Mouse (Mus musculus) midbrain, embryonic 11.5 days (tissue): ENCODE results near the gene Foxf1. TPM values are rescaled to one million over a fixed set of nuclear protein-coding genes. Genes with fewer than 3 reads are reported as not detected.
A peak's percentile ranks its signal among the peaks of the same experiment; 100 is the strongest.

Experiments used
- ATAC-seq: fragments of 200-750 bp; cut with Nextera tagmentation; 2 replicates; pipeline ENCODE4 v1.8.0; 2017; ENCODE audit warnings: moderate TSS enrichment, moderate library complexity; ENCODE audit not compliant: low FRiP score
- DNase-seq: peaks from one replicate; pipeline ENCODE4 v3.0.0; 2015; ENCODE audit warnings: low spot score; ENCODE audit errors: missing footprints
- H3K27ac ChIP-seq: fragments of 300-500 bp; sonication (generic); 2 replicates; pipeline ENCODE4 v1.5.1; 2014; ENCODE audit warnings: low read depth, low read length
- H3K27me3 ChIP-seq: fragments of 300-500 bp; sonication (generic); 2 replicates; pipeline ENCODE4 v1.6.1; 2014; ENCODE audit warnings: mild to moderate bottlenecking, low read length, moderate library complexity, mixed read lengths; ENCODE audit not compliant: control insufficient read depth, insufficient read depth
- H3K36me3 ChIP-seq: fragments of 300-500 bp; sonication (generic); 2 replicates; pipeline ENCODE4 v1.6.1; 2014; ENCODE audit warnings: mild to moderate bottlenecking, low read length, moderate library complexity, mixed read lengths; ENCODE audit not compliant: control insufficient read depth, insufficient read depth
- H3K4me1 ChIP-seq: fragments of 300-500 bp; sonication (generic); 2 replicates; pipeline ENCODE4 v1.6.1; 2014; ENCODE audit warnings: low read length; ENCODE audit not compliant: control insufficient read depth, insufficient read depth
- H3K4me2 ChIP-seq: fragments of 300-500 bp; sonication (generic); 2 replicates; pipeline ENCODE4 v1.6.1; 2014; ENCODE audit warnings: mild to moderate bottlenecking, moderate library complexity
- H3K4me3 ChIP-seq: fragments of 300-500 bp; sonication (generic); 2 replicates; pipeline ENCODE4 v1.5.1; 2014; ENCODE audit warnings: low read depth, low read length
- H3K9ac ChIP-seq: fragments of 300-500 bp; sonication (generic); 2 replicates; pipeline ENCODE4 v1.6.1; 2014; ENCODE audit warnings: low read length
- H3K9me3 ChIP-seq: fragments of 300-500 bp; sonication (generic); 2 replicates; pipeline ENCODE4 v1.6.1; 2016; ENCODE audit warnings: low read length; ENCODE audit not compliant: control insufficient read depth
- WGBS: fragments of 180-500 bp; shearing (Covaris S2); extraction: QIAGEN DNeasy Blood & Tissue Kit; methylation state at CpG from one replicate; pipeline ENCODE4 v1.1.7; 2014; 5-methylcytosine and 5-hydroxymethylcytosine counted together
- polyA plus RNA-seq: library from polyadenylated mRNA; unstranded; fragments of >200 nt; fragmentation: Nextera tagmentation; extraction: Ambion mirVana; gene quantifications from 2 replicates; pipeline ENCODE4 v1.2.1, GENCODE M21; 2014

The Foxf1 gene
- polyA plus RNA-seq, 1 experiment from 2014 or later, result 0.20 TPM

GRCm38 (mm10) chr8:121117186-121117651 is 33.0 kb downstream of the Foxf1 start:
- Histone ChIP-seq H3K27ac (no peak overlapping the region), H3K27me3 (peaks cover 92% of the 10 kb centered on the region), H3K9me3 (no peaks in the 10 kb centered on the region; the same call in 1 of the 2 replicates), H3K36me3 (no peaks in the 10 kb centered on the region), H3K4me3 (peak overlapping the region; percentile 37), H3K4me1 (peaks cover 14% of the 10 kb centered on the region), H3K4me2 (peak overlapping the region; percentile 9; the same call in 1 of the 2 replicates), H3K9ac (no peak overlapping the region)
- under 1% methylated on average over 56 of the region's 62 CpGs for WGBS
- ATAC-seq, result no peak
- DNase-seq, result peak; percentile 94

- Histone ChIP-seq H3K36me3 (no peaks in the 10 kb centered on the region), H3K27ac (no peak overlapping the region), H3K27me3 (peaks cover 96% of the 10 kb centered on the region), H3K4me1 (peaks cover 14% of the 10 kb centered on the region), H3K4me2 (no peak overlapping the region), H3K9me3 (no peaks in the 10 kb centered on the region; the same call in 1 of the 2 replicates), H3K4me3 (peak overlapping the region; percentile 37), H3K9ac (no peak overlapping the region)
- DNase-seq (peak; percentile 96), ATAC-seq (no peak)
- under 1% methylated on average over 27 of the region's 28 CpGs for WGBS
Measured at GRCm38 (mm10) chr8:121117906-121118305, 33.7 kb downstream of the Foxf1 start.

- peak overlapping the region; percentile 37; the same call in 1 of the 2 replicates for H3K4me3 ChIP-seq
- DNase-seq (peak; percentile 94), ATAC-seq (no peak)
- H3K9me3 ChIP-seq, result no peaks in the 10 kb centered on the region; the same call in 1 of the 2 replicates
- no peak overlapping the region for H3K4me2 ChIP-seq
- peaks cover 12% of the 10 kb centered on the region for H3K4me1 ChIP-seq
- H3K9ac ChIP-seq, result no peak overlapping the region
- H3K27ac ChIP-seq, result no peak overlapping the region
- WGBS, result 1% methylated on average over 18 of the region's 18 CpGs
- peaks cover 99% of the 10 kb centered on the region for H3K27me3 ChIP-seq
- no peaks in the 10 kb centered on the region for H3K36me3 ChIP-seq
Measured at GRCm38 (mm10) chr8:121118634-121119420, 34.6 kb downstream of the Foxf1 start.

- H3K36me3 ChIP-seq, result no peaks in the 10 kb centered on the region
- H3K4me2 ChIP-seq, result no peak overlapping the region
- H3K9me3 ChIP-seq, result peaks cover 3% of the 10 kb centered on the region
- 3% methylated on average over 12 of the region's 12 CpGs for WGBS
- ATAC-seq (no peak), DNase-seq (peak; percentile 92)
- peaks cover 12% of the 10 kb centered on the region for H3K4me1 ChIP-seq
- H3K4me3 ChIP-seq, result no peak overlapping the region
- peaks cover 98% of the 10 kb centered on the region for H3K27me3 ChIP-seq
- H3K27ac ChIP-seq, result no peak overlapping the region
- H3K9ac ChIP-seq, result no peak overlapping the region
Measured at GRCm38 (mm10) chr8:121119635-121120455, 35.7 kb downstream of the Foxf1 start.

- peak; percentile 88 for DNase-seq
- Histone ChIP-seq H3K36me3 (no peaks in the 10 kb centered on the region), H3K27ac (no peak overlapping the region), H3K9ac (no peak overlapping the region), H3K27me3 (peaks cover 98% of the 10 kb centered on the region), H3K4me3 (no peak overlapping the region), H3K4me2 (no peak overlapping the region), H3K9me3 (peaks cover 3% of the 10 kb centered on the region), H3K4me1 (peaks cover 12% of the 10 kb centered on the region)
- 6% methylated on average over 17 of the region's 17 CpGs for WGBS
- ATAC-seq, result no peak
Measured at GRCm38 (mm10) chr8:121120456-121121419, 36.6 kb downstream of the Foxf1 start.

- peaks cover 99% of the 10 kb centered on the region for H3K27me3 ChIP-seq
- no peak overlapping the region for H3K4me2 ChIP-seq
- no peak overlapping the region for H3K27ac ChIP-seq
- peaks cover 3% of the 10 kb centered on the region for H3K9me3 ChIP-seq
- DNase-seq (peak; percentile 85), ATAC-seq (no peak)
- no peak overlapping the region for H3K4me3 ChIP-seq
- no peak overlapping the region for H3K9ac ChIP-seq
- 7% methylated on average over 8 of the region's 8 CpGs for WGBS
- H3K36me3 ChIP-seq, result no peaks in the 10 kb centered on the region
- peaks cover 5% of the 10 kb centered on the region for H3K4me1 ChIP-seq
Measured at GRCm38 (mm10) chr8:121121704-121122103, 37.5 kb downstream of the Foxf1 start.

- H3K4me2 ChIP-seq, result no peak overlapping the region
- H3K4me3 ChIP-seq, result no peak overlapping the region
- ATAC-seq (no peak), DNase-seq (peak; percentile 85)
- no peaks in the 10 kb centered on the region for H3K36me3 ChIP-seq
- H3K27ac ChIP-seq, result no peak overlapping the region
- peaks cover 1% of the 10 kb centered on the region for H3K4me1 ChIP-seq
- H3K9me3 ChIP-seq, result peaks cover 3% of the 10 kb centered on the region
- no peak overlapping the region for H3K9ac ChIP-seq
- 8% methylated on average over 7 of the region's 7 CpGs for WGBS
- peaks cover 99% of the 10 kb centered on the region for H3K27me3 ChIP-seq
Measured at GRCm38 (mm10) chr8:121122368-121122767, 38.2 kb downstream of the Foxf1 start.

- Histone ChIP-seq H3K4me2 (no peak overlapping the region), H3K4me1 (peaks cover 4% of the 10 kb centered on the region), H3K9ac (no peak overlapping the region), H3K9me3 (peaks cover 3% of the 10 kb centered on the region), H3K4me3 (no peak overlapping the region), H3K27ac (no peak overlapping the region), H3K36me3 (no peaks in the 10 kb centered on the region), H3K27me3 (peaks cover 99% of the 10 kb centered on the region)
- no peak for ATAC-seq
- peak; percentile 90 for DNase-seq
- WGBS, result 36% methylated on average over 2 of the region's 2 CpGs
Measured at GRCm38 (mm10) chr8:121123113-121123512, 38.9 kb downstream of the Foxf1 start.
